Mouse (Mus musculus) lung, embryonic 15.5 days (tissue): ENCODE data around the gene Mad1l1. TPM values are rescaled to one million over a fixed set of nuclear protein-coding genes. Genes with fewer than 3 reads are reported as not detected.

ENCODE experiments used
- ATAC-seq: fragments of 200-750 bp; cut with Nextera tagmentation; 2 replicates; pipeline ENCODE4 v1.8.0; 2017; ENCODE audit warnings: moderate number of reproducible peaks, borderline replicate concordance; ENCODE audit not compliant: low FRiP score, low TSS enrichment; ENCODE audit errors: extremely low read depth
- H3K27ac ChIP-seq: fragments of 300-500 bp; sonication (generic); 2 replicates; pipeline ENCODE4 v1.5.1; 2015; ENCODE audit warnings: moderate library complexity, mild to moderate bottlenecking, inconsistent platforms
- H3K27me3 ChIP-seq: fragments of 300-500 bp; sonication (generic); 2 replicates; pipeline ENCODE4 v1.6.1; 2015; ENCODE audit warnings: inconsistent platforms
- H3K36me3 ChIP-seq: fragments of 300-500 bp; sonication (generic); 2 replicates; pipeline ENCODE4 v1.6.1; 2015; ENCODE audit warnings: inconsistent platforms
- H3K4me1 ChIP-seq: fragments of 300-500 bp; sonication (generic); 2 replicates; pipeline ENCODE4 v1.6.1; 2015; ENCODE audit warnings: inconsistent platforms
- H3K4me2 ChIP-seq: fragments of 300-500 bp; sonication (generic); 2 replicates; pipeline ENCODE4 v1.6.1; 2015; ENCODE audit warnings: inconsistent platforms, mild to moderate bottlenecking, moderate library complexity
- H3K4me3 ChIP-seq: fragments of 300-500 bp; sonication (generic); 2 replicates; pipeline ENCODE4 v1.5.1; 2015; ENCODE audit warnings: mild to moderate bottlenecking, inconsistent platforms
- H3K9ac ChIP-seq: fragments of 300-500 bp; sonication (generic); 2 replicates; pipeline ENCODE4 v1.6.1; 2015; ENCODE audit warnings: inconsistent platforms
- H3K9me3 ChIP-seq: fragments of 300-500 bp; sonication (generic); 2 replicates; pipeline ENCODE4 v1.6.1; 2016; ENCODE audit warnings: inconsistent platforms
- WGBS: fragments of 180-500 bp; shearing (Covaris S2); methylation state at CpG from one replicate; pipeline ENCODE4 v1.1.7; 2015; 5-methylcytosine and 5-hydroxymethylcytosine counted together
- polyA plus RNA-seq: library from polyadenylated mRNA; unstranded; fragments of >200 nt; fragmentation: Nextera tagmentation; extraction: Ambion mirVana; gene quantifications from 2 replicates; pipeline ENCODE4 v1.2.1, GENCODE M21; 2015

Mad1l1 gene
- polyA plus RNA-seq, 1 experiment from 2014 or later: 61.3 TPM

DNA sequence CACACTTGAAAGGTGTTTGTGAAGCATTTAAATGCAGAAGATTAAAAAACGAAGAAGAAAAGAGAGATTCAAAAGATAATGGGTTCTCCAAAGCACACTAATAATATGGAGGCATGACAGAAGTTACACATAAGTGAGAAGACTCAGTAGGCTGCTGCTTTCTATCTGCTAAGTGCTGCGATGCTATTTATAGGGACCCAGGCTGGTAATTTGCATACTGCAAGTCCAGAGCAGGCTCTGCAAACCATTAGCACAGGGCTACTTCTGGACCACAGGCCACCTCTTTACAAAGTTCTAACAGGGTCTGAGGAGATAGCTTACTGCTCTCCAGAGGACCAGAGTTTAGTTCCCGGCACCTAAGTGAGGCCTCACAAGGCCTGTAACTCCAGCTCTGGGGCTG is 267.7 kb downstream of the Mad1l1 start:
- WGBS: 73% methylated on average over 3 of the region's 3 CpGs
- Histone ChIP-seq H3K27me3 (no peaks in the 10 kb centered on the region), H3K9ac (no peak overlapping the region), H3K4me1 (no peaks in the 10 kb centered on the region), H3K4me2 (no peak overlapping the region), H3K4me3 (no peak overlapping the region), H3K36me3 (no peaks in the 10 kb centered on the region), H3K9me3 (no peaks in the 10 kb centered on the region), H3K27ac (no peak overlapping the region)
- no peak for ATAC-seq

DNA sequence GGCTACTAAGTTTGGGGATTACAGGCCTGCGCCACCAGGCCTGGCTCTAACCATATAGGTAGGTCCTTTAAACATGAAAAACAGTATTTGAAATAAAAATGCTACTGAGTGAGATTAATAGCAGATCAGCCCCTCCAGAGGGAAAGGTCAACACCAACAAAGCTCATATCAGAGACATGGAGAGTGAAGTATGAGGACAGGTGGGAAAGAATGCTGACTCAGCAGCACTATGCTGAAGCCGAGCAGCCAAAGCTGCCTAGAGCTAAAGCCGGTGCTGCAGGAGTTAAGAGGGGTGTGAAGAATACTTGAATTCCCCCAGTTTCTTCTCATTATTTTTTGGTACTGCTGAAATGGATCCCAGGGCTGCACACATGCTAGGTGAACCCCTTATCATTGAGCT is 268.9 kb downstream of the Mad1l1 start:
- 68% methylated on average over 3 of the region's 3 CpGs for WGBS
- H3K4me2 ChIP-seq: no peak overlapping the region
- no peak overlapping the region for H3K9ac ChIP-seq
- no peaks in the 10 kb centered on the region for H3K27me3 ChIP-seq
- no peak overlapping the region for H3K27ac ChIP-seq
- no peaks in the 10 kb centered on the region for H3K4me1 ChIP-seq
- H3K4me3 ChIP-seq: no peak overlapping the region
- no peaks in the 10 kb centered on the region for H3K36me3 ChIP-seq
- H3K9me3 ChIP-seq: no peaks in the 10 kb centered on the region
- ATAC-seq: no peak

DNA sequence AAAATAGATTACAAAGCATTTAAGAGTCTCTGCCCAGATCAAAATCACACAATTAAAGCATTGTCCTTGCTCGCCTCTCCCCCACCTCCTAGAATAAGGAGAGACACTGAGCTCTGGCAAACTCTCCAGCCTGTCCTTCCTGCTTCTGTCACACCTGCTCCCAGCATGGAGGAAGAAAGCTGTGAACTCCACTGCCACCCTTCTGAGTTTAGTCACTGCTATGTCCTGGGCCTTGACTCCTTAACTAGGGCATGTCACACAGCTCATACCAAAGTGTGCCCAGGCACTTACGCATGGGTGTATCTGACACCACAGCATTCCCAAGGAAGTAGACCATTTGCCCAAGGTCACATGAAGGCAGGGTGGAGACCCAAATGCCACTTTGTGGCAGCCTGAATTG is 275.9 kb downstream of the Mad1l1 start:
- 70% methylated on average over 2 of the region's 2 CpGs for WGBS
- Histone ChIP-seq H3K36me3 (no peaks in the 10 kb centered on the region), H3K9ac (no peak overlapping the region), H3K4me3 (no peak overlapping the region), H3K4me1 (no peaks in the 10 kb centered on the region), H3K27me3 (no peaks in the 10 kb centered on the region), H3K9me3 (no peaks in the 10 kb centered on the region), H3K27ac (no peak overlapping the region), H3K4me2 (no peak overlapping the region)
- ATAC-seq: no peak

GRCm38 (mm10) chr5:140043002-140043401 is 278.4 kb downstream of the Mad1l1 start:
- Histone ChIP-seq H3K4me2 (no peak overlapping the region), H3K36me3 (no peaks in the 10 kb centered on the region), H3K9ac (no peak overlapping the region), H3K9me3 (no peaks in the 10 kb centered on the region), H3K4me3 (no peak overlapping the region), H3K27me3 (no peaks in the 10 kb centered on the region), H3K4me1 (no peaks in the 10 kb centered on the region), H3K27ac (no peak overlapping the region)
- ATAC-seq: no peak
- 70% methylated on average over 1 of the region's 1 CpGs for WGBS

DNA sequence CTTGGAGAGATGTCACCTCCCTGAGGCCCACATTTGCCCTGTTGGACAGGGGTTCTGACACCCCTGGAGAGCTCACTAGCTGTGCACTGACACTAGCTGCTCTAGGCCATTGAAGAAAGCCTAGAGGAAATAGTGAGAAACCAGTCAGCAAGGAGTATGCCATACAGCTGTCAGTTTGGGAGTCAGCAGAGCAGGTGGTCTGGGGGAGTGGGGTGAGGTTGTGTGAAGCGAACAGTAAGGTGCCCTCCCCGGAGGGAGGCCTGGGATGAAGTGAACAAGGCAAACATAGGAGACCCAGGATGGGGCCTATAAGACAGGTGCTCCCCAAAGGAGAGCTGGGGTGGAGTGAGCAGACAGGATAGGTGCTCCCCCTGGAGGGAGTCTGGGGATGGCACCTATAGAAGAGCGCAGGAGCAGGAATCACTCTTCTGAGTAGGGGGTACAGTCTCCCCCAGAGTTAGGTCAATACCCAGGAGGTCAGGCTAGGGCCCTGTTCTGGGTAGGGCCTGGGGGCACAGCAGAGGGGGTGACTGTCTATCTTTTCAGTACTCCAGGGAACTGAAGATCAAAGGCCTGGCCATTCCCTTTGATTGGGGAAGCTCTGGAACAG is 279.2 kb downstream of the Mad1l1 start:
- Histone ChIP-seq H3K9ac (no peak overlapping the region), H3K27ac (no peak overlapping the region), H3K36me3 (no peaks in the 10 kb centered on the region), H3K27me3 (no peaks in the 10 kb centered on the region), H3K4me3 (no peak overlapping the region), H3K4me1 (no peaks in the 10 kb centered on the region), H3K4me2 (no peak overlapping the region), H3K9me3 (no peaks in the 10 kb centered on the region)
- WGBS: 73% methylated on average over 3 of the region's 3 CpGs
- ATAC-seq: 0 out of 2 replicates have a peak, but pooled peaks have one; percentile 20

DNA sequence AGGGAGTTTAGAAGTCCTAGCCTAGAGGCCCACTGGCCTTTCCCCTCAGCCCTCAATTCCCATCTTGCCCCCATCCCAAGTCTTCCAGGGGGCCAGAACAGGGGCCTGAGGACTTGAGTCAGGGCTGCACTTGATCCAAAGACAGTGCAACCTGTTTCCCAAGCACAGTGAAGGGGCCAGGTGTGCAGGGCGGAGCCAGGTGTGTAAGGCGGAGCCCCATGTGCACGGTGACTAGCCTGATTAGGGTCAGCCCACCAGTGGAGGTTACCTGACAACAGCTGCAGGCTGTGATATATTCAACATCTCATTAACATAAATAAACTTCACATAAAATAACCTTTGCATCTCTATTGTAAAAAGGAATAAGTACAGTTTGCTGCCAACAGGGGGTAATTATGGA is 280.3 kb downstream of the Mad1l1 start:
- H3K9ac ChIP-seq: no peak overlapping the region
- H3K36me3 ChIP-seq: no peaks in the 10 kb centered on the region
- no peak overlapping the region for H3K27ac ChIP-seq
- no peaks in the 10 kb centered on the region for H3K4me1 ChIP-seq
- no peak overlapping the region for H3K4me2 ChIP-seq
- WGBS: 73% methylated on average over 3 of the region's 3 CpGs
- H3K9me3 ChIP-seq: no peaks in the 10 kb centered on the region
- ATAC-seq: no peak
- H3K27me3 ChIP-seq: no peaks in the 10 kb centered on the region
- no peak overlapping the region for H3K4me3 ChIP-seq

GRCm38 (mm10) chr5:140037587-140038233 is 283.6 kb downstream of the Mad1l1 start:
- H3K4me2 ChIP-seq: no peak overlapping the region
- no peaks in the 10 kb centered on the region for H3K36me3 ChIP-seq
- 72% methylated on average over 6 of the region's 6 CpGs for WGBS
- H3K9ac ChIP-seq: no peak overlapping the region
- no peak overlapping the region for H3K4me3 ChIP-seq
- no peaks in the 10 kb centered on the region for H3K4me1 ChIP-seq
- H3K27ac ChIP-seq: no peak overlapping the region
- H3K9me3 ChIP-seq: no peaks in the 10 kb centered on the region
- no peaks in the 10 kb centered on the region for H3K27me3 ChIP-seq
- ATAC-seq: no peak

- ATAC-seq: no peak
- H3K4me3 ChIP-seq: no peak overlapping the region
- no peak overlapping the region for H3K4me2 ChIP-seq
- H3K36me3 ChIP-seq: no peaks in the 10 kb centered on the region
- WGBS: 75% methylated on average over 3 of the region's 3 CpGs
- no peaks in the 10 kb centered on the region for H3K9me3 ChIP-seq
- no peaks in the 10 kb centered on the region for H3K27me3 ChIP-seq
- H3K9ac ChIP-seq: no peak overlapping the region
- no peaks in the 10 kb centered on the region for H3K4me1 ChIP-seq
- no peak overlapping the region for H3K27ac ChIP-seq
These were observed 285.7 kb downstream of the Mad1l1 start for GRCm38 (mm10) chr5:140035641-140036040.

DNA sequence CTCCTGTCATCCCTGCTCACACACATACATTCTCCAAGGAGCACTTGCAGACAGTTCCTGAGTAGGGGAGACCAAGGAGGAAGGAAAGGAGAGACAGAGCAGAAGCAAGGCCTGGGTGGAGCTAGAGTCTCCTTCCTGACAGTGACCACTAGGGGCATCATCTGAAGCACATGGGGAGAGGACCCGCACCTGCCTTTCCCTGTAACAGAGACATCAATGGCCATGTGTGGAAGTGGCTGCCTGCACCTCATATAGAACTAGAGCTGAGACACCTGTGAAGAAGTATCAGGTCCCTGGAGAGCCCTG is 286.4 kb downstream of the Mad1l1 start:
- Histone ChIP-seq H3K27ac (no peak overlapping the region), H3K4me1 (no peaks in the 10 kb centered on the region), H3K27me3 (no peaks in the 10 kb centered on the region), H3K9me3 (no peaks in the 10 kb centered on the region), H3K4me3 (no peak overlapping the region), H3K4me2 (no peak overlapping the region), H3K9ac (no peak overlapping the region), H3K36me3 (no peaks in the 10 kb centered on the region)
- 29% methylated on average over 1 of the region's 1 CpGs for WGBS
- no peak for ATAC-seq

DNA sequence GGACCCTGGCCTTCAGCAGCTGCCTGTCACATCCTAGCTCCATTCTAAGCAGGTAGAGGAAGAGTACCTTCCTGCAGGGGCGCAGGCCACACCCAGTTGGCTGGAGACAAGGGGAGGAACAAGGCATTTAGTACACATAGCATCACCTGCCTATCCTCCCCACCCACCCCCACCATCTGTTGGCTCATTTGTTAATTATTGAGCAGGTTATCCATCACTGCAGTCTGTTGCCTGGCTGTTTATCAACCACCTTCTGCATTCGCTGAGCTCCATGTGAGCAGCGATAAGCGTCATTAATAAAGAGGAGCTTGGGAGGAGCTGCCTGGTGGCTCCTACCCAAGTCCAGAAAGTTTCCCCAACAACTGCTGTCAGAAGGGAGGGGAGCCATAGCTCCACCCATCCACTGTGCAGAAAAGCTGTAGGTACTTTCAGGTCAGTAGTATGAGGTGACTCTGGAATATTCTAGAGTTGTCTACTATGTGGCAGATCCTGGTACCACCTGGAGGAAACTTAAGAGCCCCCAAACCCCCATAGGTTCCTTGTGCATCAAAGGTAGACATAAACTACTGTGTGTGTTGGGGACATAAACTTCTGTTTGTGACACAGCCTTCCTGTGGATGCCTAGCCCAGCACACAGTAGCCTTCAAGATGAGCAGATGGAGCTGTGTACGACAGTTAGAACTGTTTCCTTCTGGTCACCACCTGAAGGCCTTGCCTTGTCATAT is 286.9 kb downstream of the Mad1l1 start:
- Histone ChIP-seq H3K9ac (no peak overlapping the region), H3K9me3 (no peaks in the 10 kb centered on the region), H3K27me3 (no peaks in the 10 kb centered on the region), H3K4me3 (no peak overlapping the region), H3K4me2 (no peak overlapping the region), H3K4me1 (no peaks in the 10 kb centered on the region), H3K27ac (no peak overlapping the region), H3K36me3 (no peaks in the 10 kb centered on the region)
- 83% methylated on average over 5 of the region's 5 CpGs for WGBS
- no peak for ATAC-seq

DNA sequence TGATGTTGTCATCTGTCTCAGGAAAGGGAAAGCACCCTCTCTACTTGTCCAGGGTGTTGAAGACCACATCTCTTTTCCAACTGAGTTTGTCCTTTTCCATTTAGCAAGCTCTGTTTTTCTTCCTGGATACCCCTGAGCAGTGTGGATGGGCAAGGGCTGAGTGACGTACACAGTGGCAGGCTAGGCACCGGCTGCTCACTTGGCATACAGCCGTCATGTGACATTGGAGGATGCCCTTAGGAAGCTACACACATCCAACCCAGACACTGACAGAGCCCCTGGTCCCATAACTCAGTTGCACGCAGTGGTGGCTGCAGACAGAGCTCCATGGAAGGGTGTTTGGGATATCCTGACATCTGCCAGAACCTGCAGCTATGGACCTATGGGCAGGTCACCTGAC is 295.0 kb downstream of the Mad1l1 start:
- Histone ChIP-seq H3K4me2 (no peak overlapping the region), H3K9me3 (no peaks in the 10 kb centered on the region), H3K36me3 (no peaks in the 10 kb centered on the region), H3K27ac (no peak overlapping the region), H3K4me3 (no peak overlapping the region), H3K4me1 (no peaks in the 10 kb centered on the region), H3K27me3 (no peaks in the 10 kb centered on the region), H3K9ac (no peak overlapping the region)
- 93% methylated on average over 4 of the region's 4 CpGs for WGBS
- ATAC-seq: no peak

- no peak for ATAC-seq
These were observed 296.1 kb downstream of the Mad1l1 start for GRCm38 (mm10) chr5:140025301-140025700.

More at GRCm38 (mm10) chr5:140025301-140025700, 296.1 kb downstream of the Mad1l1 start:
- no peak overlapping the region for H3K4me3 ChIP-seq
- 84% methylated on average over 2 of the region's 2 CpGs for WGBS
- H3K4me1 ChIP-seq: no peaks in the 10 kb centered on the region
- no peak overlapping the region for H3K4me2 ChIP-seq
- no peaks in the 10 kb centered on the region for H3K9me3 ChIP-seq
- no peak overlapping the region for H3K9ac ChIP-seq
- no peak overlapping the region for H3K27ac ChIP-seq
- H3K36me3 ChIP-seq: no peaks in the 10 kb centered on the region
- H3K27me3 ChIP-seq: no peaks in the 10 kb centered on the region
